Comparison of ENCODE assay signal across 21 mouse cellular contexts in the genomic region with DNA sequence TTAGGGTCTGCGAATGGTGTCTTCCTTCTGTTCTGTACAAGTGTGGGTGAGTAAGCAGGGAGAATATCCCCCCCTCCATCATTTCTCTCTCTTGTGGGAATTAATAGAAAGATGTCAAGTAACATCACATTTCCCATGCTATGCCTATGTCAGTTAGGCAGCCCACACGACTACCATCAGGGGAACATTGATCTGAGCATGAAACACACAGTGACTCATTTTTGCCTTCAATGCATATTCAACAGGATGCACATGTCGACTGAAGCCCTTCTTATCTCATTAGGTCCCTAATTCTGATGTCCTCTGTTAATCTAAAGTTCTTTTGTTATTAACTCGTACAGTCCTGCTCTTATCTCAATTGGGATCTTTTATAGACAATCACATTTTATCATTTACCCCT.
"Had no signal": no experiment of that assay in that cellular context is flagged by ENCODE, and none has a peak within 500 bp of the region (broad histone marks: within the 10 kb centered on the region; RNA-seq: fewer than 3 reads in every experiment).

No protein-coding gene starts in this region.

- H3K27me3 ChIP-seq: megakaryocyte, embryonic 14.5 days; midbrain, embryonic 13.5 days; midbrain, embryonic 15.5 days; neural tube, embryonic 13.5 days; neural tube, embryonic 15.5 days; stomach, embryonic 15.5 days had no signal

- H3K36me3 ChIP-seq: midbrain, embryonic 13.5 days; midbrain, embryonic 15.5 days; neural tube, embryonic 13.5 days; neural tube, embryonic 15.5 days; stomach, embryonic 15.5 days had no signal

- H3K9me3 ChIP-seq: midbrain, embryonic 15.5 days; neural tube, embryonic 15.5 days; stomach, embryonic 15.5 days had no signal

- H3K27ac ChIP-seq: liver, embryonic 14.5 days; macrophage; midbrain, embryonic 13.5 days; midbrain, embryonic 15.5 days; neural tube, embryonic 13.5 days; neural tube, embryonic 15.5 days; stomach, embryonic 15.5 days; stomach, postnatal 0 days had no signal

- ATAC-seq: midbrain, embryonic 13.5 days; midbrain, embryonic 15.5 days had no signal

- H3K4me3 ChIP-seq: megakaryocyte, embryonic 14.5 days; midbrain, embryonic 13.5 days; midbrain, embryonic 15.5 days; myocyte; neural tube, embryonic 13.5 days; neural tube, embryonic 15.5 days; stomach, embryonic 15.5 days had no signal

- H3K4me2 ChIP-seq: lung, embryonic 14.5 days; midbrain, embryonic 11.5 days; midbrain, embryonic 13.5 days; midbrain, embryonic 15.5 days; neural tube, embryonic 13.5 days; neural tube, embryonic 15.5 days; stomach, embryonic 15.5 days had no signal

- DNase-seq: lung, adult 18-20 months; lung, embryonic 14.5 days; lung, postnatal 10 days; lung, postnatal 36 days; right cerebral cortex, adult 18-20 months; right cerebral cortex, postnatal 25 days; right cerebral cortex, postnatal 4 days; spleen, adult 18-20 months; thymus, adult 2 months; thymus, postnatal 25 days had no signal

- H3K4me1 ChIP-seq: megakaryocyte, embryonic 14.5 days; midbrain, embryonic 13.5 days; midbrain, embryonic 15.5 days; neural tube, embryonic 13.5 days; neural tube, embryonic 15.5 days; stomach, embryonic 15.5 days had no signal

- H3K9ac ChIP-seq: liver, embryonic 14.5 days; lung, embryonic 14.5 days; midbrain, embryonic 13.5 days; midbrain, embryonic 15.5 days; neural tube, embryonic 13.5 days; neural tube, embryonic 15.5 days; stomach, embryonic 15.5 days had no signal
